ENCODE assay signal across 25 mouse cellular contexts in the genomic region with DNA sequence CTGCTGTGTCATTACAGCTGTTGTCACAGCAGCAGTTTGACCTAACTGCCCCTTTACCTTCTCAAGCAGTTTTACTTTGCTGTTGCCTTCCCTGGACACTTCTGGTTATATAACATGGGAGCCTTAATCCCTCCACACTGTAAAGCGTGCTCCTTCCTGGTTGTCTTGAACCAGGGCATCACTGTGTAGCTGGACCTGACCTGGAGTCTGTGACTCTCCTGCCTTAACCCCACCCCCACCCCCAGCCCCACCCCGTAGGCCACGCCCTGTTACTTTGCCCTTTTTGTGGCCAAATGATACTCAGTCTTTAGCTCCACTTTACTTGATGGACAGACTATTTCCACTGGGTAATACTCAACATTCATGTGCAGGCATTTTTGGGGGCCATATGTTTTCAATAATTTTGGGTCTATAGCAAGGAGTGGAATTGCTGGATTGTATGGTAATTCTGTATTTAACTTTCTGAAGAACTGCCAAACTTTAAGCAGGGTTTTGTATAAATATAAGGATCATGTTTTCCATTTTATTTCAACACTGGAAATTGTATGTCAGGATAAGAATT. TPM values are rescaled to one million over a fixed set of nuclear protein-coding genes. Genes with fewer than 3 reads are reported as not detected.
A peak's percentile ranks its signal among the peaks of the same experiment; 100 is the strongest.
DNase-seq lines count a peak whose midpoint lies in the region; ATAC-seq and TF ChIP-seq lines count a peak whose summit lies in the region.
"Had no signal": no experiment of that assay in that cellular context is flagged by ENCODE, and none has a peak within 500 bp of the region (broad histone marks: within the 10 kb centered on the region; RNA-seq: fewer than 3 reads in every experiment).

No protein-coding gene starts in this region.

- H3K9me3 ChIP-seq in limb, embryonic 12.5 days: no peaks in the 10 kb centered on the region
- H3K9me3 ChIP-seq in limb, embryonic 10.5 days (replicated peaks): no peaks in the 10 kb centered on the region
- no peaks in the 10 kb centered on the region for H3K9me3 ChIP-seq in limb, embryonic 14.5 days (ENCODE audit: control insufficient read depth, low read length)
- H3K9me3 ChIP-seq in stomach, postnatal 0 days (ENCODE audit: control insufficient read depth, low read length): no peaks in the 10 kb centered on the region
- H3K9me3 ChIP-seq: heart, embryonic 15.5 days; hindbrain, embryonic 15.5 days; kidney, embryonic 15.5 days; liver, embryonic 12.5 days; midbrain, embryonic 13.5 days; neural tube, embryonic 12.5 days had no signal

- peaks cover 22% of the 10 kb centered on the region for H3K4me1 ChIP-seq in limb, embryonic 12.5 days (replicated peaks)
- peaks cover 15% of the 10 kb centered on the region; the same call in 1 of the 2 replicates for H3K4me1 ChIP-seq in limb, embryonic 10.5 days
- H3K4me1 ChIP-seq in embryonic fibroblast, embryonic 13.5 days (ENCODE audit: control insufficient read depth, insufficient read depth, low read length): peaks cover 28% of the 10 kb centered on the region
- H3K4me1 ChIP-seq in limb, embryonic 14.5 days (ENCODE audit: control insufficient read depth, insufficient read depth, low read length): peaks cover 16% of the 10 kb centered on the region
- peaks cover 4% of the 10 kb centered on the region; the same call in 1 of the 2 replicates for H3K4me1 ChIP-seq in stomach, postnatal 0 days (replicated peaks; ENCODE audit: control insufficient read depth, insufficient read depth)
- H3K4me1 ChIP-seq: hindbrain, embryonic 15.5 days; midbrain, embryonic 13.5 days; neural tube, embryonic 12.5 days had no signal

- H3K27me3 ChIP-seq in limb, embryonic 12.5 days: no peaks in the 10 kb centered on the region
- no peaks in the 10 kb centered on the region for H3K27me3 ChIP-seq in limb, embryonic 10.5 days (ENCODE audit: low read depth, poor library complexity, severe bottlenecking)
- H3K27me3 ChIP-seq in limb, embryonic 14.5 days (ENCODE audit: control insufficient read depth, insufficient read depth, low read length): no peaks in the 10 kb centered on the region
- H3K27me3 ChIP-seq in stomach, postnatal 0 days (ENCODE audit: control insufficient read depth, insufficient read depth, low read length): no peaks in the 10 kb centered on the region
- H3K27me3 ChIP-seq: heart, embryonic 15.5 days; hindbrain, embryonic 15.5 days; kidney, embryonic 15.5 days; liver, embryonic 12.5 days; midbrain, embryonic 13.5 days; neural tube, embryonic 12.5 days; Patski had no signal

- no peak overlapping the region for H3K4me3 ChIP-seq in limb, embryonic 12.5 days (replicated peaks)
- no peak overlapping the region for H3K4me3 ChIP-seq in limb, embryonic 10.5 days
- no peak overlapping the region for H3K4me3 ChIP-seq in embryonic fibroblast, embryonic 13.5 days (ENCODE audit: insufficient read depth, low read length)
- H3K4me3 ChIP-seq in limb, embryonic 14.5 days (replicated peaks; ENCODE audit: low read length): no peak overlapping the region
- no peak overlapping the region for H3K4me3 ChIP-seq in stomach, postnatal 0 days (ENCODE audit: low read depth, low read length)
- H3K4me3 ChIP-seq: heart, embryonic 15.5 days; hindbrain, embryonic 15.5 days; kidney, embryonic 15.5 days; liver, embryonic 12.5 days; midbrain, embryonic 13.5 days; neural tube, embryonic 12.5 days had no signal

- no peak for TF ChIP-seq CTCF in embryonic fibroblast, embryonic 13.5 days (IDR thresholded peaks at IDR 0.05; ENCODE audit: borderline replicate concordance, insufficient read depth, low read length)
- TF ChIP-seq CTCF in stomach, postnatal 0 days (IDR thresholded peaks at IDR 0.05; ENCODE audit: low read depth): no peak

- no peak for DNase-seq in limb, embryonic 10.5 days (ENCODE audit: low spot score)
- peak; percentile 77 for DNase-seq in limb, embryonic 14.5 days (ENCODE audit: low spot score)
- DNase-seq in stomach, postnatal 0 days (ENCODE audit: low spot score): no peak
- DNase-seq in adrenal gland, postnatal 14 days: no peak
- no peak for DNase-seq in right cerebral cortex, postnatal 36 days (ENCODE audit: low spot score in 2 of 2)
- DNase-seq in heart, postnatal 10 days: no peak
- DNase-seq: cerebellum, adult 11 months; cerebellum, adult 9-11 months; gastrocnemius, postnatal 25 days; heart, postnatal 4 days; kidney, adult 11 months; kidney, postnatal 36 days; layer of hippocampus, adult 9-11 months; lung, adult 2 months; right cerebral cortex, postnatal 25 days; thymus, postnatal 14 days had no signal

- H3K4me2 ChIP-seq in limb, embryonic 12.5 days: no peak overlapping the region
- no peak overlapping the region for H3K4me2 ChIP-seq in limb, embryonic 14.5 days (replicated peaks; ENCODE audit: low read depth, low read length, severe bottlenecking)
- no peak overlapping the region for H3K4me2 ChIP-seq in stomach, postnatal 0 days (replicated peaks; ENCODE audit: low read depth)
- H3K4me2 ChIP-seq: heart, embryonic 15.5 days; hindbrain, embryonic 15.5 days; kidney, embryonic 15.5 days; liver, embryonic 12.5 days; midbrain, embryonic 13.5 days; neural tube, embryonic 12.5 days had no signal

- intact Hi-C loops in heart, postnatal 10 days (cut with DNase I): no loop called here

- H3K27ac ChIP-seq in limb, embryonic 12.5 days: peak overlapping the region; percentile 76
- no peak overlapping the region for H3K27ac ChIP-seq in limb, embryonic 10.5 days
- peak overlapping the region; percentile 98 for H3K27ac ChIP-seq in embryonic fibroblast, embryonic 13.5 days (ENCODE audit: insufficient read depth, low read length)
- peak overlapping the region; percentile 40 for H3K27ac ChIP-seq in limb, embryonic 14.5 days (replicated peaks; ENCODE audit: low read depth, low read length)
- peak overlapping the region; percentile 45; the same call in 1 of the 2 replicates for H3K27ac ChIP-seq in stomach, postnatal 0 days (replicated peaks)
- H3K27ac ChIP-seq: heart, embryonic 15.5 days; hindbrain, embryonic 15.5 days; liver, embryonic 12.5 days; midbrain, embryonic 13.5 days; neural tube, embryonic 12.5 days had no signal

- H3K36me3 ChIP-seq in limb, embryonic 12.5 days: peaks cover 19% of the 10 kb centered on the region; the same call in 1 of the 2 replicates
- peaks cover 39% of the 10 kb centered on the region for H3K36me3 ChIP-seq in limb, embryonic 10.5 days
- peaks cover 6% of the 10 kb centered on the region for H3K36me3 ChIP-seq in limb, embryonic 14.5 days (ENCODE audit: control insufficient read depth, insufficient read depth, low read length)
- H3K36me3 ChIP-seq in stomach, postnatal 0 days (ENCODE audit: control insufficient read depth, insufficient read depth, low read length): no peaks in the 10 kb centered on the region
- H3K36me3 ChIP-seq: heart, embryonic 15.5 days; hindbrain, embryonic 15.5 days; liver, embryonic 12.5 days; midbrain, embryonic 13.5 days; neural tube, embryonic 12.5 days had no signal

- TF ChIP-seq EP300 in stomach, postnatal 0 days (optimal IDR thresholded peaks at IDR 0.05): no peak

- ATAC-seq in limb, embryonic 12.5 days (ENCODE audit: insufficient number of reproducible peaks, insufficient read depth, low FRiP score, low TSS enrichment, low read depth): no peak
- peak; percentile 65; the same call in 1 of the 2 replicates for ATAC-seq in limb, embryonic 14.5 days (ENCODE audit: low FRiP score, low read depth)
- ATAC-seq in stomach, postnatal 0 days (ENCODE audit: low FRiP score, low TSS enrichment): no peak
- ATAC-seq: liver, embryonic 12.5 days; midbrain, embryonic 13.5 days; Patski had no signal

- H3K9ac ChIP-seq in limb, embryonic 12.5 days (replicated peaks): no peak overlapping the region
- no peak overlapping the region for H3K9ac ChIP-seq in limb, embryonic 14.5 days (ENCODE audit: low read depth, low read length, severe bottlenecking)
- H3K9ac ChIP-seq in stomach, postnatal 0 days (ENCODE audit: low read length): no peak overlapping the region
- H3K9ac ChIP-seq: heart, embryonic 15.5 days; hindbrain, embryonic 15.5 days; kidney, embryonic 15.5 days; liver, embryonic 12.5 days; midbrain, embryonic 13.5 days; neural tube, embryonic 12.5 days had no signal

- 60% methylated on average over 3 of the region's 3 CpGs for WGBS in limb, embryonic 12.5 days
- WGBS in limb, embryonic 10.5 days: 73% methylated on average over 3 of the region's 3 CpGs
- 58% methylated on average over 3 of the region's 3 CpGs for WGBS in limb, embryonic 14.5 days
- WGBS in stomach, postnatal 0 days: 35% methylated on average over 3 of the region's 3 CpGs

- TF ChIP-seq POLR2A in embryonic fibroblast, embryonic 13.5 days (IDR thresholded peaks at IDR 0.05; ENCODE audit: low read depth, low read length): no peak
- no peak for TF ChIP-seq POLR2A in limb, embryonic 14.5 days (IDR thresholded peaks at IDR 0.05; ENCODE audit: borderline replicate concordance, extremely low read depth, insufficient read depth, insufficient read length)

RNA-seq across cellular contexts. Expression of a gene that starts 40.8 kb away (rescaled TPM):
- polyA plus RNA-seq in limb, embryonic 12.5 days (2016; fragmentation: Nextera tagmentation; extraction: Ambion mirVana): 77.9 and 86.0 TPM in 2 replicates
- polyA plus RNA-seq in limb, embryonic 10.5 days (2016; fragmentation: Nextera tagmentation; extraction: Ambion mirVana): 64.3 and 67.1 TPM in 2 replicates
- 330 and 348 TPM in 2 replicates for polyA plus RNA-seq in embryonic fibroblast, embryonic 13.5 days (2011; ENCODE audit: insufficient read length, low read depth, missing spikeins)
- 117 and 123 TPM in 2 replicates for polyA plus RNA-seq in limb, embryonic 14.5 days (2012; rRNA removed)
- 107 and 108 TPM in 2 replicates for polyA plus RNA-seq in limb, embryonic 14.5 days (2014; fragmentation: Nextera tagmentation; extraction: Ambion mirVana)
- 26.0 and 29.9 TPM in 2 replicates for polyA plus RNA-seq in stomach, postnatal 0 days (2015; fragmentation: Nextera tagmentation; extraction: Ambion mirVana)
- 103 and 118 TPM in 2 replicates for total RNA-seq in adrenal gland, postnatal 14 days (2021)
- total RNA-seq in heart, postnatal 10 days (2021): 10 to 100 TPM; 83.0 to 85.0 TPM
